Mouse (Mus musculus) c-Kit-negative CD71-positive TER-119-positive erythroid progenitor cells, embryonic 14.5 days (primary cell): ENCODE measurements around the gene Kctd20.

ENCODE experiments used
- DNase-seq: peaks from one replicate; pipeline ENCODE4 v3.0.0-alpha.2; 2013; ENCODE audit warnings: low read depth, low spot score

Kctd20 gene

GRCm38 (mm10) chr17:28951831-28952799 is at the start of gene Kctd20:
TSS of gene Kctd20 (plus strand) at chr17:28951950.
- peak; percentile 89 for DNase-seq

GRCm38 (mm10) chr17:28904546-28905376 is 47.0 kb upstream of the Kctd20 start:
- DNase-seq = no peak

DNA sequence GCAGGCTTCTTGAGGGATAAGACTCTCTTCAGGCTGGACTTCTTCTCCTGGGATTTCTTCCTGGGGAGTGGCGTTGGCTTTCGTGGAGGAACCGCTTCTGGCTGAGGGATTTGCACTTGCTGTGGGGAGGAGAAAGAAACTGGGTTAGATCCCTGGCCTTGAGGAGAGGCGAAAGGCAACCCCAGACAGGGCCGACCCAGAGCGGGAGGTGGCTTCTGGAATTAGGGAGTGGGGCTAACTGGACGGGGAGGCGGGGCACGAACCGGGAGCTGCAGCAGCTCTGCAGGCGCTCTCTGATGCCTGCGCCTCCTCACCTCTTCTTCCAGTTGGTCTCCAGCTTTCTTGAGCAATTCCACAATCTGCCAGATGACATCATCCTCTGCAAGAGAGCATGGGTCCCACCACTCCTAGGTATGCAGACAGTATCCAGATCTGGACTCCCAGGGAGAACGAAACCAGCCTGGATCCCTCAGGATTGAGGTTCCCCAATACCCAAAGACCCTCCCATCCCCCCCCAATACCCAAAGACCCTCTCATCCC is 46.3 kb upstream of the Kctd20 start:
- no peak for DNase-seq

DNA sequence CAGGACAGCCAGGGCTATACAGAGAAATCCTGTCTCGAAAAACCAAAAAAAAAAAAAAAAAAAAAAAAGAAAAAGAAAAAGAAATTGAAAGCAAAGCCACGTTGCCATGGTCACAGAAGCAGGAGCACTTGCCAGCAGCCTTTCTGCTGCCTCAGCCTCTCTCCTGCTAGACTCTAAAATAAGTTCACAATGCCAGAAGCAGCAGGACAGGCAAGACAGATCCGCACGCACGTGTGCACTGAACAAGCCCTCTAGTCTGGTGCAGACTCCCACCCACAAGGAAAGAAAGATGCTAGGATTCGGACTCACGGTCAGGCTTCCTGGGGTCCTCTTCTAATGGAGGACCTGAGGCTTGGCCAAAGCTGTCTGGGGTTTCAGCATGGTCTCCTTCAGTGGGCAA is 43.8 kb upstream of the Kctd20 start:
- DNase-seq = no peak

- DNase-seq = no peak
Measured at GRCm38 (mm10) chr17:28909252-28909941, 42.4 kb upstream of the Kctd20 start.

- no peak for DNase-seq
Measured at GRCm38 (mm10) chr17:28910139-28910538, 41.6 kb upstream of the Kctd20 start.

DNA sequence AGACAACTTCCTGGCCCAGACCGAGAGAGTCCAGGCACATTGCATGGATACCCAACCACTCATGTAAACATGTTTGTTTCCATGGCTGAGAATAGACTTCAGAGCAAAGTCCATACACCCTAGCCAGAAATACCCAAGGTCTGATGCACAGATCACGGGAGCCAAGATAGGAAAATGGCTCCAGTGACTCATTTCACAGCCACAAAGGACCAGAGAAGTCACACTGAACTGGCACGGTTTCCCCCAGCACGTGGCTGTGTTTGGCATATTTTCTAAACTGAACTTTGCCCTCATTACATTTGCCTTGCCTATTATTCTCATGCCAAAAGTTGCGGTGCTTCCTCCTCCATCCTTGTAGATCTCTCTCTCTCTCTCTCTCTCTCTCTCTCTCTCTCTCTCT is 38.5 kb upstream of the Kctd20 start:
- DNase-seq = no peak

GRCm38 (mm10) chr17:28913940-28914339 is 37.8 kb upstream of the Kctd20 start:
- no peak for DNase-seq

DNA sequence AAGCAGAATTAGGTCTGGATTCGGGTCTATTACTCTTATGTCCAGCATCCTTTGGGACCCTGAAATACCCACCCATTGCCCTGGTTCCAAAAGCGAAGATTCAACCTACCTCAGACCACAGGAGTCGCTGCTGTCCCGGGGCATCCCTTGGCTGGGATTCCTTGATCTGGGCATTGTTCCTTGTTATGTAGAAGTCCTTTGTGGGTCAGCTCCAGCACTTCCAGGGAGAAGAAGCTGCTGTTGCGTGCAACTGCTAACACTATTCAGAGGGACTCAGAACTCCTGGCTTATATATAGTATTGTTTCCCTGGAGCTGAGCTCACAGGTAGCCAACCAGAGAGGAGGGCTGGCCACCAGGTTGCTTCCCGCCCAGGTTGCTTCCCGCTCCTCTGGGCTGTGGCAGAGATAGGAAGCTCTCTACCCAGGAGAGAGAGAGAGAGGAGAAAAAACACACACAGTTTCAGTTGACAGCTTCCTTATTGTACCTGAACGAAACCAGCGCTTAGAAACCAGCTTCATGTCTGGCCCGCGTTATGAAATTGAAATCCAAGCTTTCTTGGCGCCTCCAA is 36.6 kb upstream of the Kctd20 start, which contains the start of gene 4930539E08Rik:
TSS of gene 4930539E08Rik (minus strand) at position 265 of the 569 bp plus-strand sequence.
- DNase-seq = no peak

DNA sequence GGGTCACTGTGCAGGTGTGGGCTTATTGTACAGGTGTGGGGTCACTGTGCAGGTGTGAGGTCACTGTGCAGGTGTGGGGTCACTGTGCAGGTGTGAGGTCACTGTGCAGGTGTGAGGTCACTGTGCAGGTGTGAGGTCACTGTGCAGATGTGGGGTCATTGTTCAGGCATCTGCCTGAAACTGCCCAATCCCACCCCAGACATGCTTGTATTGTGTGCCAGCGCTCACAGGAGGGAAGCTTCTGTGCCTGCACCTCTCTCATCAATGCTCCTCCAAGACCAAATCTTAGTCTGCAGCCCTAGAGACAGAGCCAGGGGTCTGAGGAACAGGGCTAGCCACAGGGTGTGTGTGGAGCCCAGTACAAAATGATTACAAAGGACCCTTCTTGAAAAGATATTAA is 35.2 kb upstream of the Kctd20 start:
- no peak for DNase-seq

DNA sequence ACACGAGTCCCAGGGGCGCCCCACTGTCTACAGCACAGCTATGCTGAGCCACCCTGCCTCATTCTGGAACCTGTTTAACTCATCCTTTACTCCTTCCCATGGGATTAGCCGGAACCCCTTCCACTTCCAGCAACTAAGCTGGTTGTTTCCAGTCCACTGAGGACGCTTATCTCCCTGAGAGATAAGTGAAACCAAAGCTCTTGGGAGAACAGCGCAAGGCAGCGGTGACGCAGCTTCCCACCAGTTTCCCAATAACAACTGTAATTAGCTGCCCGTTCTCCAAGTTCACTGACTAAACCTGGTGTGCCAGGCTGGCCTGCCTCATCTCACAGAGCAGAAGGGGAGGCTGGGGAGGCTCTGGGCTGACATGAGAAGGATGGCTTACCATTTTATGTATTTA is 30.7 kb upstream of the Kctd20 start:
- DNase-seq = no peak

DNA sequence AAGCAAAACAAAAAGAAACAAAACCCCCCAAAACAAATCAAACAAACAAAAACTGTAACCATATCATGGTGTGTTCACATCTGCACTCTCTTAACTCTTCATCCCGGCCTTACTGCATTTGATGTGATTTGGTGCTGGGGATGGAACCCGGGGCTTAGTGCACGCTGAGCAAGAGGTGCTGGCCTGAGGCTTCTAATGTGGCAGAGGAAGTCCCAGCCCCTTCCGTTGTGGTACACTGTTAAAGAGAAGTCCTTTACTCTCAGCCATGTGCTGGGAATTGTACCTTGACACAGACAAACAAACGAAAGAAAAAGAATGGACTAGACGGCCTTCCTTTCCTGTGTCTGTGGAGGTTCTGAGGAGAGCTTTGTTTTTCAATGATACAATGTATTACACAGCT is 29.7 kb upstream of the Kctd20 start:
- DNase-seq = no peak

DNA sequence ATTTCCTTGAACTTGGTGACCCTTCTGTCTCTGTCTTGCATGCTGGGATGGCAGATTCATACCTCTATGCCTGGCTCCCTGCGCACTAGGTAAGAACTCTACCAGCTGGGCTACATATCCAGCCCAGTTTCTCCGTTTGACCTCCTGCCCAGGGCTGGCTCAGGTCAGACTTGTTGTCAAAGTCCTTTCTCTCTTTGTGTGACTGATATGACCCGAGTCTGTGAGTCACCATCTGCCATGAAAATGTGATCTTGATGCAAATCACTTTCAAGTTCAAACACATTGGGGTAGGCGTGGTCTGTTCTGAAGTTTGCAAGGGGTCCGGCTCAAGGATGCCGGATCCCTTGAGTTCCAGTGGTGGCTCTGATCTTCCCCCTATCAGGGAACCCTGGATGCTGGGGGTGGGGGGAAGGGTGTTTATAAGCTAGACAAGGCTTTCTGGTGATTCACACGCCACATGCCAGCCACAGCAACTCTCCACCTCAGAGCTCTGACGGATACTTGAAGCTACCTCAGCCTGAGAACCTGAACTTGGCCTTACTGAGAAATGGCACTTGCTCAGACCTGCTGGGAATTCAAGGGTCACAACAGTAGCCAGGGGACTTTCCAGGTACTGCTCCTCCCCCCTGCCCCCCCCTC is 26.7 kb upstream of the Kctd20 start:
- DNase-seq = no peak

- DNase-seq = peak; percentile 70
Measured at GRCm38 (mm10) chr17:28926380-28926779, 25.4 kb upstream of the Kctd20 start.

DNA sequence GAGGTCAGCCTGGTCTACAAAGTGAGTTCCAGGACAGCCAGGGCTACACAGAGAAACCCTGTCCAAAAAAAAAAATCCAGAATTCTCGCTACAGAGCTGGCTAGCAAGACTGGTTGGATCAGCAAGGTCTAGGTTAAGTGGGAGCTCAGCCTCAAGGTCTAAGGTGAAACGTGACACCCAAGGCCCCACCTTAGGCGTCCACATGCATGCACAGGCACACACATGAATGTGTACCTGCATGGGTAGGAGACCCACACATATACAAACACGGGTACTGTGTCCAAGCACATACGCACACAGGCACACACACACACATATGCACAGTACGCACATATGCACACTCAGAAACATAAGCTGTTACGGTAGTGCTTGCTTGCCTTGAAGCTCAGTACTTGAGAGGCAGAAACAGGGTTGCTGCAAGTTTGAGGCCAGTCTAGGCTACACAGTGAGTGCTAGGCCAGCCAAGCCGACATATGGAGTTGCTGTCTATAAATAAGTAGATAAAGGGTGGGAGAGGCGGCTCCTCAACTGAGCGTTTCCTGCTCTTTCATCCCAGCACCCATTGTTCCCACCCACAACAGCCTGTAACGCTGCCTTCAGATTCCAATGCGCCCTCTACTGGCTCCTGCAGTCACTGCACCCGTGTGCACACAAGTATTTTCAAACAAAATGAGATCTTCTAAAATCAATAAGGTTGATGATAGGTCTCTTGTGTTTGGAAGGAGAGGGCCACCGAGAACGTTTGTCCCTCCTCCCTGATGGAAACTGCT is 24.7 kb upstream of the Kctd20 start:
- DNase-seq = peak; percentile 75

- DNase-seq = no peak
Measured at GRCm38 (mm10) chr17:28928004-28928403, 23.7 kb upstream of the Kctd20 start.

DNA sequence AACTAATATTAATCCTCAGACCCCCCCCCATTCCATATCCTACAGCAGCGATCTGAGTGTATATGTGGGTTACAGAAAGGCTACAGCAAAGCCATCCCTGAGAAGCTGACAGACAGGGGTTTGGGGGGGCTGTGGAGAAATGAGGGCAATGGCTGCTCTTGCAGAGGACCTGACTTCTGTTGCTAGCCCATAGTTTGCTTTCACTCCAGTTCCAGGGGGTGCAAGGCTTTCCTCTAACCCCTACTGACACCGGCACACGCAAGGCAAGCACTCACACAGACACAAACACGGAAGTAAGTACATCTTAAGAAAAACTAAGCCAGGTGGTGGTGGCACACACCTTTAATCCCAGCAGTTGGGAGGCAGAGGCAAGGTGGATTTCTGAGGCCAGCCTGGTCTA is 22.4 kb upstream of the Kctd20 start:
- no peak for DNase-seq

- DNase-seq = peak; percentile 92
Measured at GRCm38 (mm10) chr17:28930392-28931074, 21.2 kb upstream of the Kctd20 start.
